Mouse (Mus musculus): ENCODE results near the gene Irf2. TPM values are rescaled to one million over a fixed set of nuclear protein-coding genes. Genes with fewer than 3 reads are reported as not detected.

Gene Irf2
- polyA plus RNA-seq, 1 experiment from 2014 or later = 11.0 TPM

DNA sequence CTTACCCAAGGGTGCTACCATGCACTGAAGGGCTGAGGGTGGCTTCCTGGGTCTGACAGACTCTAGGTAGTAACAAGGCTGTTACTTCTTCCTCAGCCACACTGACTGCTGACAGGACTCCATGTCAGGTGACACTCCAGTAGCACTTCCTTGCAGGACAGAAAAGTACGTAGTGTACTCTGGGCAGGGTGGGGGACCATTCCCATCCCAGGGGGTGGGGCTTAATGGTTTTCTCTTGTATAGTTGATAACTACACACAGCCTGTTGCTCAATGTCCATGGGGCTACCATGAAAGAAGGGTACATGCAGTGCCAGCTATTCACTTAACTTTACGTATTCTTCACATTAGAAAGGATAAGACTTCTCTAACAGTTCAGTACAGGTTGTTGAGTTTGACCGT is 157.2 kb downstream of the Irf2 start:
- no peak overlapping the region for H3K27ac ChIP-seq
- H3K4me2 ChIP-seq (replicated peaks) = no peak overlapping the region
- no peak overlapping the region for H3K9ac ChIP-seq
- no peak overlapping the region for H3K4me3 ChIP-seq (replicated peaks; ENCODE audit: low read length)
- H3K36me3 ChIP-seq (replicated peaks; ENCODE audit: control insufficient read depth, insufficient read depth) = no peaks in the 10 kb centered on the region
- ATAC-seq (ENCODE audit: low FRiP score) (no peak), DNase-seq (ENCODE audit: low spot score) (no peak)
- H3K4me1 ChIP-seq (replicated peaks; ENCODE audit: control insufficient read depth, insufficient read depth, low read length) = no peaks in the 10 kb centered on the region
- H3K27me3 ChIP-seq (ENCODE audit: control insufficient read depth, insufficient read depth, low read length) = no peaks in the 10 kb centered on the region
- 92% methylated on average over 3 of the region's 3 CpGs for WGBS
- no peaks in the 10 kb centered on the region for H3K9me3 ChIP-seq (ENCODE audit: control insufficient read depth, low read length)

Other genes starting within 250 kb of the Irf2 start
- gene Cenpu, start 187.7 kb upstream of the Irf2 start, polyA plus RNA-seq (2014; fragmentation: Nextera tagmentation; extraction: Ambion mirVana) = 6.2 and 9.1 TPM in 2 replicates
- gene Primpol, start 122.5 kb upstream of the Irf2 start, polyA plus RNA-seq (2014; fragmentation: Nextera tagmentation; extraction: Ambion mirVana) = 7.5 and 8.6 TPM in 2 replicates
- gene Casp3, start 122.4 kb upstream of the Irf2 start, polyA plus RNA-seq (2014; fragmentation: Nextera tagmentation; extraction: Ambion mirVana) = 178 and 212 TPM in 2 replicates
- gene Enpp6, start 247.2 kb downstream of the Irf2 start, polyA plus RNA-seq (2014; fragmentation: Nextera tagmentation; extraction: Ambion mirVana) = 1.8 and 2.0 TPM in 2 replicates